Mouse (Mus musculus) embryonic facial prominence, embryonic 11.5 days (tissue): ENCODE results near the gene Gm10300. TPM values are rescaled to one million over a fixed set of nuclear protein-coding genes. Genes with fewer than 3 reads are reported as not detected.

ENCODE experiments used
- ATAC-seq: fragments of 200-750 bp; cut with Nextera tagmentation; replicated peaks from 2 replicates; pipeline ENCODE4 v1.8.0; 2017; ENCODE audit warnings: low read depth; ENCODE audit not compliant: insufficient number of reproducible peaks, low FRiP score, low TSS enrichment
- DNase-seq: peaks from one replicate; pipeline ENCODE4 v3.0.0-alpha.2; 2015; ENCODE audit warnings: low spot score
- H3K27ac ChIP-seq: fragments of 300-500 bp; sonication (generic); replicated peaks from 2 replicates; pipeline ENCODE4 v1.5.1; 2014; ENCODE audit warnings: mild to moderate bottlenecking, low read depth, low read length, control low read depth
- H3K27me3 ChIP-seq: fragments of 300-500 bp; sonication (generic); 2 replicates; pipeline ENCODE4 v1.6.1; 2014; ENCODE audit warnings: mild to moderate bottlenecking, low read length, moderate library complexity, mixed read lengths; ENCODE audit not compliant: control insufficient read depth, insufficient read depth
- H3K36me3 ChIP-seq: fragments of 300-500 bp; sonication (generic); replicated peaks from 2 replicates; pipeline ENCODE4 v1.6.1; 2014; ENCODE audit warnings: low read depth, mild to moderate bottlenecking, low read length, moderate library complexity, mixed read lengths; ENCODE audit not compliant: control insufficient read depth, insufficient read depth
- H3K4me1 ChIP-seq: fragments of 300-500 bp; sonication (generic); 2 replicates; pipeline ENCODE4 v1.6.1; 2014; ENCODE audit warnings: low read length, mixed read lengths; ENCODE audit not compliant: control insufficient read depth, insufficient read depth
- H3K4me2 ChIP-seq: fragments of 300-500 bp; sonication (generic); 2 replicates; pipeline ENCODE4 v1.6.1; 2014; ENCODE audit warnings: low read depth, mild to moderate bottlenecking, control low read depth, low read length, moderate library complexity
- H3K4me3 ChIP-seq: fragments of 300-500 bp; sonication (generic); 2 replicates; pipeline ENCODE4 v1.5.1; 2014; ENCODE audit warnings: low read depth, low read length, control low read depth
- H3K9ac ChIP-seq: fragments of 300-500 bp; sonication (generic); replicated peaks from 2 replicates; pipeline ENCODE4 v1.6.1; 2014; ENCODE audit warnings: mild to moderate bottlenecking, control low read depth, low read length
- H3K9me3 ChIP-seq: fragments of 300-500 bp; sonication (generic); replicated peaks from 2 replicates; pipeline ENCODE4 v1.6.1; 2016; ENCODE audit warnings: mild to moderate bottlenecking, low read length, inconsistent platforms, mixed read lengths; ENCODE audit not compliant: control insufficient read depth
- WGBS: fragments of 180-500 bp; shearing (Covaris S2); extraction: QIAGEN DNeasy Blood & Tissue Kit; methylation state at CpG from one replicate; pipeline ENCODE4 v1.1.7; 2014; 5-methylcytosine and 5-hydroxymethylcytosine counted together
- polyA plus RNA-seq: library from polyadenylated mRNA; unstranded; fragments of >200 nt; fragmentation: Nextera tagmentation; extraction: Ambion mirVana; gene quantifications from 2 replicates; pipeline ENCODE4 v1.2.1, GENCODE M21; 2014

The Gm10300 gene
- polyA plus RNA-seq, 1 experiment from 2014 or later: not detected

GRCm38 (mm10) chr4:132078296-132078714, 3.8 kb downstream of the Gm10300 start:
- Histone ChIP-seq H3K27me3 (no peaks in the 10 kb centered on the region), H3K9ac (no peak overlapping the region), H3K36me3 (no peaks in the 10 kb centered on the region), H3K4me3 (no peak overlapping the region), H3K27ac (no peak overlapping the region), H3K4me1 (peaks cover 2% of the 10 kb centered on the region), H3K9me3 (no peaks in the 10 kb centered on the region), H3K4me2 (no peak overlapping the region)
- no peak for ATAC-seq
- no peak for DNase-seq
- 59% methylated on average over 7 of the region's 7 CpGs for WGBS

GRCm38 (mm10) chr4:132079555-132080275, 5.2 kb downstream of the Gm10300 start:
- Histone ChIP-seq H3K9me3 (no peaks in the 10 kb centered on the region), H3K27ac (no peak overlapping the region), H3K27me3 (no peaks in the 10 kb centered on the region), H3K4me2 (no peak overlapping the region; the same call in 1 of the 2 replicates), H3K4me3 (no peak overlapping the region), H3K9ac (no peak overlapping the region), H3K4me1 (peaks cover 2% of the 10 kb centered on the region), H3K36me3 (no peaks in the 10 kb centered on the region)
- ATAC-seq (no peak), DNase-seq (peak; percentile 83)
- 19% methylated on average over 19 of the region's 19 CpGs for WGBS

GRCm38 (mm10) chr4:132080492-132080983, 6.0 kb downstream of the Gm10300 start:
- Histone ChIP-seq H3K9ac (no peak overlapping the region), H3K27me3 (no peaks in the 10 kb centered on the region), H3K4me1 (peaks cover 2% of the 10 kb centered on the region), H3K36me3 (no peaks in the 10 kb centered on the region), H3K9me3 (no peaks in the 10 kb centered on the region), H3K27ac (no peak overlapping the region), H3K4me2 (no peak overlapping the region), H3K4me3 (no peak overlapping the region)
- DNase-seq (no peak), ATAC-seq (no peak)
- WGBS: 68% methylated on average over 4 of the region's 4 CpGs

GRCm38 (mm10) chr4:132085114-132085513, 10.6 kb downstream of the Gm10300 start:
- Histone ChIP-seq H3K27me3 (no peaks in the 10 kb centered on the region), H3K4me1 (no peaks in the 10 kb centered on the region), H3K9ac (no peak overlapping the region), H3K9me3 (no peaks in the 10 kb centered on the region), H3K36me3 (no peaks in the 10 kb centered on the region), H3K27ac (no peak overlapping the region), H3K4me3 (no peak overlapping the region), H3K4me2 (no peak overlapping the region)
- no peak for ATAC-seq
- no peak for DNase-seq
- WGBS: 86% methylated on average over 7 of the region's 7 CpGs

GRCm38 (mm10) chr4:132088921-132089320, 14.4 kb downstream of the Gm10300 start:
- H3K27me3 ChIP-seq: no peaks in the 10 kb centered on the region
- WGBS: 26% methylated on average over 7 of the region's 7 CpGs
- H3K4me3 ChIP-seq: no peak overlapping the region
- H3K9ac ChIP-seq: no peak overlapping the region
- no peak overlapping the region for H3K27ac ChIP-seq
- no peaks in the 10 kb centered on the region for H3K9me3 ChIP-seq
- no peaks in the 10 kb centered on the region for H3K4me1 ChIP-seq
- peak; percentile 87 for DNase-seq
- H3K36me3 ChIP-seq: no peaks in the 10 kb centered on the region
- H3K4me2 ChIP-seq: no peak overlapping the region
- no peak for ATAC-seq

- Histone ChIP-seq H3K36me3 (no peaks in the 10 kb centered on the region), H3K9ac (no peak overlapping the region), H3K27ac (no peak overlapping the region), H3K27me3 (no peaks in the 10 kb centered on the region), H3K9me3 (no peaks in the 10 kb centered on the region), H3K4me3 (no peak overlapping the region), H3K4me1 (no peaks in the 10 kb centered on the region), H3K4me2 (no peak overlapping the region)
- WGBS: 82% methylated on average over 6 of the region's 6 CpGs
- no peak for ATAC-seq
- no peak for DNase-seq
These were observed 18.6 kb downstream of the Gm10300 start for GRCm38 (mm10) chr4:132093136-132093535.

- Histone ChIP-seq H3K4me2 (no peak overlapping the region), H3K9ac (no peak overlapping the region), H3K27me3 (no peaks in the 10 kb centered on the region), H3K9me3 (no peaks in the 10 kb centered on the region), H3K27ac (no peak overlapping the region), H3K36me3 (no peaks in the 10 kb centered on the region), H3K4me1 (no peaks in the 10 kb centered on the region), H3K4me3 (no peak overlapping the region)
- DNase-seq (no peak), ATAC-seq (no peak)
- WGBS: 86% methylated on average over 5 of the region's 5 CpGs
These were observed 19.4 kb downstream of the Gm10300 start for GRCm38 (mm10) chr4:132093928-132094327.

GRCm38 (mm10) chr4:132095043-132095442, 20.5 kb downstream of the Gm10300 start:
- no peak overlapping the region for H3K27ac ChIP-seq
- DNase-seq (no peak), ATAC-seq (no peak)
- H3K36me3 ChIP-seq: no peaks in the 10 kb centered on the region
- H3K4me1 ChIP-seq: no peaks in the 10 kb centered on the region
- H3K4me2 ChIP-seq: no peak overlapping the region
- H3K4me3 ChIP-seq: no peak overlapping the region
- WGBS: 81% methylated on average over 7 of the region's 7 CpGs
- no peak overlapping the region for H3K9ac ChIP-seq
- H3K27me3 ChIP-seq: no peaks in the 10 kb centered on the region
- no peaks in the 10 kb centered on the region for H3K9me3 ChIP-seq
